Mouse (Mus musculus) lung, postnatal 14 days (tissue): ENCODE measurements around the gene Prpf18.

ENCODE experiments used
- DNase-seq: peaks from one replicate; pipeline ENCODE4 v3.0.0; 2021

Prpf18 gene

DNA sequence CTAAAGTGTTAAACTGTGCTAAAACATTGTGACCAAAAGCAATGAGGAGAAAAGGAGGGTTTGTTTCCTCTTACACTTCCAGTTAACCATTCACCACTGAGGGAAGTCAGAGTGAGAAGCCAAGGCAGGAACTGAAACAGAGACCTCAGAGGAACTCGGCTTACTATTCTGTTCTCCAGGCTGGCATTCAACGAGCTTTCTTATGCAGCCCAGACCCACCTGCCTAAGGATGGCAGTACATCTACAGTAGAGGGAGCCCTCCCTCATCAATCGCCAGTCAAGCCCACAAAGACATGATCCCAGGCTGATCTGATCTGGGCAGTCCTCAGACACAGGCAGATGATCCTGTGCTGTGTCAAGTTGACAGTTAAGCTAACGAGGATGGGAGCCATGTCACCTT is 78.5 kb downstream of the Prpf18 start:
- DNase-seq: no peak

DNA sequence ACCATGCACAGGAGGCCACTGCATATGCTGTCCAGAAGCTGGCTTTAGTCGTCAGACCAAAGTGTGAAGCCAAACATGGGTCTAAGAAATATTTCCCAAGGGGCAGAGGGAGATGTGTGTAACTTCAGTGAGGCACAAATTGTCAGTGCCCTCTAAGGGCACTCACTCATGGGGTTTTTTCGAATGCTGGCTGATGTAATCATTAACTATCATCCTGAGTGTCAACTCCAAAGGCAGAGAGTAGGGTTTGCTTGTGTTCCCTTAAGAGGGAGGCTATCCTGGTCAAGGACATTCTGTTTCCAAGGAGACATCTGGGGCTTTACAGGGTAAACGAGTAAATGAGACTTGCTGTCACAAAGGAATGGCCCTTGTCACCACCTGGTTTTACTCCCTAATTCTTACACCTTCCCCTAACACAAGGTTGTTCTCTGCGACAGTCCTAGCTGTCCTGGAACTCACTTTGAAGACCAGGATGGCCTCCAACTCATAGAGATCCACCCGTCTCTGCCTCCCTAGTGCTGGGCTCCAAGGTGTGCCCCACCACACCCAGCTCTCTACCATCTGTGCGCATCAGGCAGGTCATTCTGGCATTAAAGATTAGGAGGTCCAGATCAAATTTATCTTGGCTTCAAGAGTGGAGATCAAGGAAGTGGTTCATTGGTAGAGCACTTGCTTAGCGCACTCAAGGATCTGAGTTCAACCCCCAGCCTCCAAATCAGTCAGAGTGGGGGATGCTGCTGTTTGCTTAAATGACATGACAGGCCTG is 79.2 kb downstream of the Prpf18 start:
- DNase-seq: no peak
